ENCODE assay signal across 8 mouse cellular contexts in genomic region chr7:41599932-41600548, GRCm38 (mm10). TPM values are rescaled to one million over a fixed set of nuclear protein-coding genes. Genes with fewer than 3 reads are reported as not detected.
A peak's percentile ranks its signal among the peaks of the same experiment; 100 is the strongest.
DNase-seq lines count a peak whose midpoint lies in the region; ATAC-seq and TF ChIP-seq lines count a peak whose summit lies in the region.

No protein-coding gene starts in this region.

- TF ChIP-seq POLR2A in thymus, adult 2 months (IDR thresholded peaks at IDR 0.05; ENCODE audit: control insufficient read depth, extremely low read depth, insufficient read depth, low read length, poor library complexity) = no peak

- no peaks in the 10 kb centered on the region for H3K27me3 ChIP-seq in kidney, embryonic 16.5 days (ENCODE audit: insufficient read depth, low read length)
- peaks cover 2% of the 10 kb centered on the region for H3K27me3 ChIP-seq in Patski
- H3K27me3 ChIP-seq in forebrain, embryonic 13.5 days = no peaks in the 10 kb centered on the region
- no peaks in the 10 kb centered on the region for H3K27me3 ChIP-seq in liver, embryonic 13.5 days
- H3K27me3 ChIP-seq in stomach, postnatal 0 days (ENCODE audit: control insufficient read depth, insufficient read depth, low read length) = no peaks in the 10 kb centered on the region
- H3K27me3 ChIP-seq in thymus, adult 2 months (ENCODE audit: control insufficient read depth, insufficient read depth, low read length) = no peaks in the 10 kb centered on the region

- H3K9me3 ChIP-seq in kidney, embryonic 16.5 days (ENCODE audit: low read length) = no peaks in the 10 kb centered on the region
- H3K9me3 ChIP-seq in forebrain, embryonic 13.5 days (replicated peaks) = no peaks in the 10 kb centered on the region
- H3K9me3 ChIP-seq in liver, embryonic 13.5 days (replicated peaks) = no peaks in the 10 kb centered on the region
- no peaks in the 10 kb centered on the region for H3K9me3 ChIP-seq in stomach, postnatal 0 days (ENCODE audit: control insufficient read depth, low read length)

- ATAC-seq in kidney, embryonic 16.5 days (ENCODE audit: low FRiP score, low TSS enrichment) = 0 out of 2 replicates have a peak, but pooled peaks have one; percentile 46
- peak; percentile 49 for ATAC-seq in Patski
- no peak for ATAC-seq in forebrain, embryonic 13.5 days
- no peak for ATAC-seq in liver, embryonic 13.5 days (ENCODE audit: low read depth)
- ATAC-seq in stomach, postnatal 0 days (ENCODE audit: low FRiP score, low TSS enrichment) = no peak

- peak; percentile 35 for TF ChIP-seq CTCF in Patski (IDR thresholded peaks at IDR 0.05)
- peak; percentile 52 for TF ChIP-seq CTCF in stomach, postnatal 0 days (IDR thresholded peaks at IDR 0.05; ENCODE audit: low read depth)
- no peak for TF ChIP-seq CTCF in thymus, adult 2 months (IDR thresholded peaks at IDR 0.05; ENCODE audit: borderline replicate concordance, control insufficient read depth, extremely low read depth, insufficient read depth, low read length, poor library complexity)

- peak overlapping the region; percentile 68 for H3K4me2 ChIP-seq in kidney, embryonic 16.5 days (replicated peaks; ENCODE audit: low read depth, low read length)
- H3K4me2 ChIP-seq in forebrain, embryonic 13.5 days = peak overlapping the region; percentile 70
- peak overlapping the region; percentile 79 for H3K4me2 ChIP-seq in liver, embryonic 13.5 days
- peak overlapping the region; percentile 75 for H3K4me2 ChIP-seq in stomach, postnatal 0 days (replicated peaks; ENCODE audit: low read depth)

- 12% methylated on average over 3 of the region's 3 CpGs for WGBS in kidney, embryonic 16.5 days
- 22% methylated on average over 3 of the region's 3 CpGs for WGBS in forebrain, embryonic 13.5 days
- WGBS in liver, embryonic 13.5 days (ENCODE audit: insufficient replicate concordance) = 11% methylated on average over 3 of the region's 3 CpGs
- 13% methylated on average over 3 of the region's 3 CpGs for WGBS in stomach, postnatal 0 days
- 32% methylated on average over 3 of the region's 3 CpGs for WGBS in thymus, adult 2 months

- TF ChIP-seq EP300 in stomach, postnatal 0 days (optimal IDR thresholded peaks at IDR 0.05) = no peak

- no peaks in the 10 kb centered on the region for H3K36me3 ChIP-seq in kidney, embryonic 16.5 days (ENCODE audit: insufficient read depth, low read length)
- H3K36me3 ChIP-seq in forebrain, embryonic 13.5 days (ENCODE audit: poor library complexity, severe bottlenecking) = peaks cover 7% of the 10 kb centered on the region; the same call in 1 of the 2 replicates
- H3K36me3 ChIP-seq in liver, embryonic 13.5 days = 0 out of 2 replicates have a peak, but pooled peaks cover 3% of the 10 kb centered on the region
- H3K36me3 ChIP-seq in stomach, postnatal 0 days (ENCODE audit: control insufficient read depth, insufficient read depth, low read length) = no peaks in the 10 kb centered on the region
- H3K36me3 ChIP-seq in thymus, adult 2 months (ENCODE audit: control insufficient read depth, insufficient read depth, low read length) = no peaks in the 10 kb centered on the region

- peak overlapping the region; percentile 68 for H3K4me3 ChIP-seq in kidney, embryonic 16.5 days (ENCODE audit: low read length)
- peak overlapping the region; percentile 65 for H3K4me3 ChIP-seq in forebrain, embryonic 13.5 days
- H3K4me3 ChIP-seq in liver, embryonic 13.5 days (replicated peaks) = peak overlapping the region; percentile 75
- peak overlapping the region; percentile 63 for H3K4me3 ChIP-seq in stomach, postnatal 0 days (ENCODE audit: low read depth, low read length)
- H3K4me3 ChIP-seq in thymus, adult 2 months (ENCODE audit: control insufficient read depth, insufficient read depth, low read length) = no peak overlapping the region

- in situ Hi-C loops in Patski (cut with MboI; ENCODE audit: low pct_unique_long_range_greater_than_20kb) = loop anchor here (5.0 kb wide), 1 partner anchor 907 kb away; the partner anchor contains the start of gene Zfp141

- CTCF ChIA-PET in Patski (lab: Charles Lee) = no interaction called here

- no peak for DNase-seq in kidney, adult 9 months
- DNase-seq in Patski (ENCODE audit: low read depth, low spot score) = no peak
- no peak for DNase-seq in liver, embryonic 13.5 days
- DNase-seq in stomach, postnatal 0 days (ENCODE audit: low spot score) = peak; percentile 24
- DNase-seq in thymus, adult 2 months = no peak
- DNase-seq in spleen, adult 12 weeks (ENCODE audit: low spot score) = no peak

- POLR2A ChIA-PET in Patski (lab: Charles Lee) = no interaction called here

- peak overlapping the region; percentile 59; the same call in 1 of the 2 replicates for H3K27ac ChIP-seq in kidney, embryonic 16.5 days (ENCODE audit: low read length)
- H3K27ac ChIP-seq in forebrain, embryonic 13.5 days = no peak overlapping the region
- 0 out of 2 replicates have a peak overlapping the region, but pooled peaks have one; percentile 63 for H3K27ac ChIP-seq in liver, embryonic 13.5 days
- H3K27ac ChIP-seq in stomach, postnatal 0 days (replicated peaks) = no peak overlapping the region
- H3K27ac ChIP-seq in thymus, adult 2 months (ENCODE audit: control insufficient read depth, insufficient read depth, low read length) = no peak overlapping the region

- no peaks in the 10 kb centered on the region for H3K4me1 ChIP-seq in kidney, embryonic 16.5 days (ENCODE audit: insufficient read depth, low read length)
- peaks cover 16% of the 10 kb centered on the region for H3K4me1 ChIP-seq in forebrain, embryonic 13.5 days
- H3K4me1 ChIP-seq in liver, embryonic 13.5 days (replicated peaks) = peaks cover 7% of the 10 kb centered on the region
- H3K4me1 ChIP-seq in stomach, postnatal 0 days (replicated peaks; ENCODE audit: control insufficient read depth, insufficient read depth) = no peaks in the 10 kb centered on the region
- H3K4me1 ChIP-seq in thymus, adult 2 months (replicated peaks; ENCODE audit: control insufficient read depth, insufficient read depth, low read length) = peaks cover 5% of the 10 kb centered on the region

- H3K9ac ChIP-seq in kidney, embryonic 16.5 days (replicated peaks; ENCODE audit: low read length) = peak overlapping the region; percentile 67
- peak overlapping the region; percentile 74 for H3K9ac ChIP-seq in forebrain, embryonic 13.5 days
- H3K9ac ChIP-seq in liver, embryonic 13.5 days = peak overlapping the region; percentile 79
- peak overlapping the region; percentile 66 for H3K9ac ChIP-seq in stomach, postnatal 0 days (ENCODE audit: low read length)

RNA-seq across cellular contexts. Expression of gene 2610021A01Rik, which starts 1.0 kb away (rescaled TPM):
- polyA plus RNA-seq in kidney, embryonic 16.5 days (2015; fragmentation: Nextera tagmentation; extraction: Ambion mirVana) = 13.6 and 14.6 TPM in 2 replicates
- polyA plus RNA-seq in Patski (2021) = 6.8 TPM
- 16.1 and 18.6 TPM in 2 replicates for polyA plus RNA-seq in forebrain, embryonic 13.5 days (2015; fragmentation: Nextera tagmentation; extraction: Ambion mirVana)
- polyA plus RNA-seq in liver, embryonic 13.5 days (2015; fragmentation: Nextera tagmentation; extraction: Ambion mirVana) = 5.0 and 6.8 TPM in 2 replicates
- polyA plus RNA-seq in stomach, postnatal 0 days (2015; fragmentation: Nextera tagmentation; extraction: Ambion mirVana) = 3.6 and 3.7 TPM in 2 replicates
- polyA plus RNA-seq in thymus, adult 2 months (2012; rRNA removed) = 9.0 and 10.3 TPM in 2 replicates

RNA-seq across cellular contexts. Expression of gene Gm6871, which starts 26.6 kb away (rescaled TPM):
- polyA plus RNA-seq in kidney, embryonic 16.5 days (2015; fragmentation: Nextera tagmentation; extraction: Ambion mirVana) = 0.11 TPM in 1 of 2 replicates, not detected in the other
- not detected for polyA plus RNA-seq in Patski (2021)
- polyA plus RNA-seq in forebrain, embryonic 13.5 days (2015; fragmentation: Nextera tagmentation; extraction: Ambion mirVana) = not detected in 2 replicates
- polyA plus RNA-seq in liver, embryonic 13.5 days (2015; fragmentation: Nextera tagmentation; extraction: Ambion mirVana) = not detected in 2 replicates
- polyA plus RNA-seq in stomach, postnatal 0 days (2015; fragmentation: Nextera tagmentation; extraction: Ambion mirVana) = not detected in 2 replicates
- not detected in 2 replicates for polyA plus RNA-seq in thymus, adult 2 months (2012; rRNA removed)

RNA-seq across cellular contexts. Expression of gene Zfp788, which starts 33.0 kb away (rescaled TPM):
- polyA plus RNA-seq in kidney, embryonic 16.5 days (2015; fragmentation: Nextera tagmentation; extraction: Ambion mirVana) = 12.6 and 13.5 TPM in 2 replicates
- polyA plus RNA-seq in Patski (2021) = 12.3 TPM
- polyA plus RNA-seq in forebrain, embryonic 13.5 days (2015; fragmentation: Nextera tagmentation; extraction: Ambion mirVana) = 20.3 and 20.6 TPM in 2 replicates
- polyA plus RNA-seq in liver, embryonic 13.5 days (2015; fragmentation: Nextera tagmentation; extraction: Ambion mirVana) = 2.6 and 3.0 TPM in 2 replicates
- polyA plus RNA-seq in stomach, postnatal 0 days (2015; fragmentation: Nextera tagmentation; extraction: Ambion mirVana) = 5.2 and 6.2 TPM in 2 replicates
- polyA plus RNA-seq in thymus, adult 2 months (2012; rRNA removed) = 0.81 and 1.2 TPM in 2 replicates

Comparison
In these comparisons a context has a peak if more than half of its experiments do, and no peak if none do; other contexts are left out.
1. ATAC-seq: peak in kidney, embryonic 16.5 days (single experiment) and Patski (single experiment); none in forebrain, embryonic 13.5 days (single experiment), liver, embryonic 13.5 days (single experiment) and stomach, postnatal 0 days (single experiment).
2. H3K27ac ChIP-seq: peak in kidney, embryonic 16.5 days (single experiment) and liver, embryonic 13.5 days (single experiment); none in forebrain, embryonic 13.5 days (single experiment), stomach, postnatal 0 days (single experiment) and thymus, adult 2 months (single experiment).
3. Peak in every context shown above with its lines, with median percentiles within 50 percentile points of each other: H3K4me2 ChIP-seq and H3K9ac ChIP-seq.